Mouse (Mus musculus): Measurements from ENCODE around the gene Snx6. TPM values are rescaled to one million over a fixed set of nuclear protein-coding genes. Genes with fewer than 3 reads are reported as not detected.

Snx6 gene
- total and polyA plus RNA-seq, 3 experiments, result 33.7 to 42.4 TPM; not detected in 1

Other genes starting within 250 kb of the Snx6 start
- gene Sptssa, start 139.1 kb downstream of the Snx6 start, total RNA-seq (2012; rRNA removed), result 58.1 and 88.4 TPM in 2 replicates
- 100 to 1,000 TPM in 1 of 2 experiments, not detected in 1; 166 TPM for gene Sptssa, start 139.1 kb downstream of the Snx6 start, polyA plus RNA-seq (2012; ENCODE audit: insufficient read depth in 1 of 2, insufficient read length in 2 of 2, low read depth in 1 of 2, low replicate concordance in 2 of 2, missing spikeins in 1 of 2)
- 45.6 and 50.4 TPM in 2 replicates for gene Eapp, start 99.8 kb downstream of the Snx6 start, total RNA-seq (2012; rRNA removed)
- gene Eapp, start 99.8 kb downstream of the Snx6 start, polyA plus RNA-seq (2012; ENCODE audit: insufficient read depth in 1 of 2, insufficient read length in 2 of 2, low read depth in 1 of 2, low replicate concordance in 2 of 2, missing spikeins in 1 of 2), result 10 to 100 TPM in 1 of 2 experiments, not detected in 1; 50.7 TPM
- gene Cfl2, start 67.2 kb upstream of the Snx6 start, total RNA-seq (2012; rRNA removed), result 5.3 and 5.7 TPM in 2 replicates
- gene Cfl2, start 67.2 kb upstream of the Snx6 start, polyA plus RNA-seq (2012; ENCODE audit: insufficient read depth in 1 of 2, insufficient read length in 2 of 2, low read depth in 1 of 2, low replicate concordance in 2 of 2, missing spikeins in 1 of 2), result 1 to 10 TPM in 1 of 2 experiments, not detected in 1; 8.8 TPM
- gene Gm20403, start 190.8 kb upstream of the Snx6 start, total RNA-seq (2012; rRNA removed), result not detected in 2 replicates
- not detected for gene Gm20403, start 190.8 kb upstream of the Snx6 start, polyA plus RNA-seq (2012; ENCODE audit: insufficient read depth in 1 of 2, insufficient read length in 2 of 2, low read depth in 1 of 2, low replicate concordance in 2 of 2, missing spikeins in 1 of 2)
- gene Baz1a, start 218.6 kb upstream of the Snx6 start, total RNA-seq (2012; rRNA removed), result 44.6 and 46.0 TPM in 2 replicates
- 100 to 1,000 TPM in 1 of 2 experiments, 10 to 100 TPM in 1; 39.8 to 203 TPM for gene Baz1a, start 218.6 kb upstream of the Snx6 start, polyA plus RNA-seq (2012; ENCODE audit: insufficient read depth in 1 of 2, insufficient read length in 2 of 2, low read depth in 1 of 2, low replicate concordance in 2 of 2, missing spikeins in 1 of 2)

All from MEL (cell line).